Mouse (Mus musculus) adrenal gland, postnatal 4 days (tissue): ENCODE results near the gene Dpep2nb. TPM values are rescaled to one million over a fixed set of nuclear protein-coding genes. Genes with fewer than 3 reads are reported as not detected.

ENCODE experiments used
- DNase-seq, 2 experiments: peaks; one replicate each; pipeline ENCODE4 v3.0.0; 2021 to 2022; ENCODE audit warnings: low spot score in 2 of 2, mixed read lengths in 2 of 2
- microRNA-seq: library from miRNA; unstranded; fragments of <30 nt; microRNA quantifications from one replicate; pipeline ENCODE4 v1.2.0, GENCODE M21; 2021
- total RNA-seq, 2 experiments: library from RNA; stranded (reverse); gene quantifications; 2 replicates each; pipeline ENCODE4 v1.2.3; 2021

The Dpep2nb gene
- total RNA-seq, 2 experiments from 2014 or later = not detected

DNA sequence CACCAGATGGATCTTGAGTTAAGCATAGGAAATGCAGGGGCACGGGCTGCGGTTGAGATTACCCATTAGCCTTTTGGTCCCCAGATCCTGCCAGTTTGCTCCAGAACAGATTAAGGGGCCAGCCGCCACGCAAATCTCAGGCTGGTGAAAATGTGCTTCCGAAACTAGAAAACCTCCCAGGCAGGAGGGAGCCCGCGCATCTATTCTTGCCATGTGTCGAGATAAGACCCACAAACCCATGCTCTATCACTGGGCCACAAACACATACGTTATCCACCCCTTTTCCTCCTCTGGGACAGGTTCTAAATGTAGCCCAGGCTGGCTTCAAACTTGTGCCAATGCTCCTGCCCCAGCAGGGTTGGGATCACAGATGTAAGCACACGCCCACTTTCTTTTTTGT is 44.2 kb downstream of the Dpep2nb start:
- DNase-seq = no peak

DNA sequence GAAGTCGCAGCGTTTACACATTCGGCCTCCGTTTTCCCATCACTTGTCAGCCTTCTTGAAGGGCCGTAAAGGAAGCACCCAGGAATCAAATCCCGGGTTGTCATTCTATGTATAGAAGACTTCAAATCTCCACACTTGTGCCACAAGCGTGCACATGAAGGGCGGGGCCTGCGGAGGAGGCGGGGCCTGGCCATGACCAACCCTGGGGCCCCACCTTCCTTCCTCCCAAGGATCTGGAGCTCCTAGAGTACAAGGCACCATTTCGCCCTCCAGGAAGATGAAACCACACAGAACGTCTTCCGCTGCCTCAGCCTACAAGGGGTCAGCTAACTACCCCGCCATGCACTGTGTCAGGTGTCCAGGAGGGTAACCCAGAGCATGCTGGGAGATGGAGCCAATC is 44.7 kb downstream of the Dpep2nb start:
- DNase-seq = no peak

DNA sequence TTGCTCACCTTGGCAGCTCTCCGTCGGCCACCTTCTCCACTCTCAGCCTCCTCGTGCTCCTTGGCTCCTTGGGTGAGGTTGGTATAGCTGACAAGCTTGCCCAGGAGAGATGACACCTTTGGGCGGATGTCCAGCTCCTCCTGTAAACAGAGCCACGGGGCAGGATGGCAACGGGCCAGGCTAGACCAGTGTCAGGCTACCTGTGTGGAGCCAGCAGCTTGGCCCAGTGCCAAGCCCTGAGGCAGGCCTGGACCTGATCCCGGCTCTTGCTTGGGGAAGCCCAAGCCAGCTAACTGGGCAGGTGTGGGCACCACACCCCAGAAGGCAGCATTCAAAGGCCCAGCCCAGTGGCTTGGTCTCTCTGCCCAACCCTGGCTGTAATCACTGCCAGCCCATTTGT is 46.4 kb downstream of the Dpep2nb start:
- DNase-seq = no peak

DNA sequence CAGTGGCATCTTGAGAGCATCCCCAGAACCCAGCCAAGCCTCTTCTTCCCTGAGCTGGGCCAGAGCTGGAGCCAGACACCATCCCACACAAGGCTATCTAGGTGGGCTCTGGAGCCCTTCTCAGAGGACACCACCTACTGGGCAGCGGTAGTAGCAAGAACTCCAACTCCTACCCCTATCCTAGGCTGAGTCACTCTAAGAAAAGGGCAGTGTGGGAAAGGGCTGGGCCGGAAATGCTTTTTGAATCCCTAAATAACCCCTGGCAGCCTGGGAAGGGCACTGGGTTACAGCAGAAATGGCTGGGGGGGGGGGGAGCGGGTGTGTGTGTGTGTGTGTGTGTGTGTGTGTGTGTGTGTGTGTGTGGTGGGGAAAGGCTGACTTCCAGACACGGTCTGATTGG is 48.0 kb downstream of the Dpep2nb start:
- DNase-seq = no peak

DNA sequence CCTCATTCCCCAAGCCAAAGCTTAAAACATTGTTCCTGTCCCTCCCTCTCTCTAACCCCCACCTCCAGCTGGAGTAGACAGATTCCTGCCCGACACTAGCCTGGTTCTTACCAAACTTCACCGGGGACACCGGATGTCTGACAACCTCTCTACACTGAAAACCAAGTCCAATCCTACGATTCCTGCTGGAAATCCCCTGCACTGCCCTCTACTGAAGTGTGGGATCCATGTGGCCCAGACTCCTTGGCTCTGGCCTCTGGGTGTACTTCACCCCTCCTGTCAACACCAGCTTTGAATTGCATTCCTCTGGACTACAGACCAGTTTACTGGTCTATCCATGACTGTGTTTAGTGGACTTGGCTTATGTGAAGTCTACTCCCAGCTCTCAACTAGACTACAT is 49.2 kb downstream of the Dpep2nb start:
- DNase-seq = no peak

DNA sequence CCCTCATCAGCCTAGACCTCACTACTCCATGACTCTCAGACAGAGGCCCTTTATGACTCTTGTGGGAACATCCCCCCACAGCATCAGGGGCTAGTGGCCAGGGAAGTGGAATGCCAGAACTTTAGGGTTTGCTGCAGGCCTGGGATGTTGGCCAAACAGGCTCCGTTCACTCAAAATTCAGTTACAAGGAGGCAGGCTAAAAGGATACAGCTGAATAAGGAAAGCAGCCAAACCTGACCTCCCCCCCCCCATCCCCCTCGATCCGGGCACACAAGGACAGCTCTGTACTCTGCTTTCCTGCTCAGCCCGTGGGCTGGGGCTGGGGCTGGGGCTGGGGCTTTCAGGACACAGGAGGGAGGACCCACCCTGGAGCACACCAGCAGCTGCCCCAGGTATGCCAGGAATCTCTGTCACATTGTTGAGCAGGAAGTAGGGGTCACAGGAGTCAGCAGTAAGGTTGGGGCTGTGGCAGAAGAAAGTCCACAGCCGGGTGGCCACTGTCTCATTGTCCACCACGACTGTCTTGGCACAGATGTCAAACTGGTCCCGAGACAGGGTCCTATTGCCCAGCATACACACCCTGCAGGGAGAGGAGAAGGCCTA is 54.6 kb downstream of the Dpep2nb start:
- no peak for DNase-seq

DNA sequence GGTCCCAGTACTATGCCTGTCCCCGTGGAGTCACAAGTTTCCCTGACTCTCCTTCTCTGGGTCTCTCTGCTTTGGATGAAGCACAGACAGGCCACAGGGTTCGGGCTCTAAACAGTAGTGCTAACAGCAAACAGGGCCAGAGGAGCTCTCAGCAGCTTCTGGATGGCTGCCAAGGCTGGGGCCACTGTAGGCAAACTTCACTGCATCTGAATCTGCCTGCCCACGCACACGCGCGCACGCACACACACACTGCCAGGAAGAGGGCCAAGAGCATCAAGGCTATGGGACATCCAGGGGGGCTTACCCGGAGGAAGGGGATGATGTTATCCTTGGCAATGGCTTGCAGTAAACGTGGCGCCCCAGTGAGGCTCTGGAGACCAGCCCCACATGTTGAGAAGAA is 56.4 kb downstream of the Dpep2nb start:
- no peak for DNase-seq

Small RNA genes lying within 50 kb of the gene (microRNA-seq; reads per million reads assigned to microRNA genes)
- not detected for gene Mir7074

Other genes starting within 250 kb of the Dpep2nb start
- 10 to 100 TPM in 1 of 2 experiments, 1 to 10 TPM in 1; 8.3 to 11.6 TPM for gene Gfod2, start 247.3 kb downstream of the Dpep2nb start, total RNA-seq
- gene Ranbp10, start 178.6 kb downstream of the Dpep2nb start, total RNA-seq = 10 to 100 TPM; 36.5 to 37.6 TPM
- not detected for gene Tsnaxip1, start 178.2 kb downstream of the Dpep2nb start, total RNA-seq
- gene Cenpt, start 152.7 kb downstream of the Dpep2nb start, total RNA-seq = 10 to 100 TPM; 15.9 to 21.7 TPM
- gene Thap11, start 150.8 kb downstream of the Dpep2nb start, total RNA-seq = 10 to 100 TPM; 40.0 to 42.2 TPM
- 10 to 100 TPM; 53.1 to 57.4 TPM for gene Nutf2, start 145.4 kb downstream of the Dpep2nb start, total RNA-seq
- 10 to 100 TPM; 50.3 to 51.3 TPM for gene Edc4, start 125.1 kb downstream of the Dpep2nb start, total RNA-seq
- under 1 TPM in 1 of 2 experiments, not detected in 1; 0.90 TPM for gene Nrn1l, start 112.4 kb downstream of the Dpep2nb start, total RNA-seq
- 10 to 100 TPM; 44.3 to 48.7 TPM for gene Pskh1, start 105.5 kb downstream of the Dpep2nb start, total RNA-seq
- gene Ctrl, start 72.1 kb downstream of the Dpep2nb start, total RNA-seq = 10 to 100 TPM in 1 of 2 experiments, not detected in 1; 98.9 TPM
- 10 to 100 TPM; 76.8 to 84.8 TPM for gene Psmb10, start 67.5 kb downstream of the Dpep2nb start, total RNA-seq
- 10 to 100 TPM in 1 of 2 experiments, 1 to 10 TPM in 1; 2.1 to 33.5 TPM for gene Lcat, start 62.6 kb downstream of the Dpep2nb start, total RNA-seq
- gene Slc12a4, start 39.9 kb downstream of the Dpep2nb start, total RNA-seq = 10 to 100 TPM; 30.9 to 40.2 TPM
- not detected for gene Dpep3, start 26.5 kb downstream of the Dpep2nb start, total RNA-seq
- gene Dus2, start 14.6 kb downstream of the Dpep2nb start, total RNA-seq = 10 to 100 TPM; 15.0 to 15.3 TPM
- 10 to 100 TPM; 15.4 to 16.2 TPM for gene Ddx28, start 5.9 kb upstream of the Dpep2nb start, total RNA-seq
- gene Nfatc3, start 52.9 kb upstream of the Dpep2nb start, total RNA-seq = 10 to 100 TPM; 52.0 to 52.7 TPM
- gene Esrp2, start 131.0 kb upstream of the Dpep2nb start, total RNA-seq = 1 to 10 TPM; 7.2 to 8.8 TPM
- gene Pla2g15, start 144.4 kb upstream of the Dpep2nb start, total RNA-seq = 10 to 100 TPM; 17.3 to 17.6 TPM
- 10 to 100 TPM; 21.0 to 25.3 TPM for gene Slc7a6, start 162.9 kb upstream of the Dpep2nb start, total RNA-seq
- 10 to 100 TPM; 34.1 to 38.0 TPM for gene Slc7a6os, start 205.0 kb upstream of the Dpep2nb start, total RNA-seq
- gene Prmt7, start 205.0 kb upstream of the Dpep2nb start, total RNA-seq = 10 to 100 TPM; 28.2 to 29.8 TPM